Mouse (Mus musculus) hindbrain, embryonic 12.5 days (tissue): ENCODE results near the gene Gm648. TPM values are rescaled to one million over a fixed set of nuclear protein-coding genes. Genes with fewer than 3 reads are reported as not detected.

Experiments used
- microRNA-seq: library from miRNA; unstranded; fragments of <30 nt; microRNA quantifications from one replicate; pipeline ENCODE4, GENCODE M21; 2017
- polyA plus RNA-seq: library from polyadenylated mRNA; unstranded; fragments of >200 nt; fragmentation: Nextera tagmentation; extraction: Ambion mirVana; gene quantifications from 2 replicates; pipeline ENCODE4 v1.2.1, GENCODE M21; 2016

Gene Gm648
- polyA plus RNA-seq, 1 experiment from 2014 or later: not detected

Small RNA genes within 50 kb of the gene (microRNA-seq; reads per million reads assigned to microRNA genes)
- not detected for gene Mir5116

Other genes with a start within 250 kb of the Gm648 start
- 5.9 and 8.4 TPM in 2 replicates for gene Zfp449, start 203.2 kb downstream of the Gm648 start, polyA plus RNA-seq
- gene Smim10l2a, start 175.0 kb downstream of the Gm648 start, polyA plus RNA-seq: 8.5 and 9.5 TPM in 2 replicates
- not detected in 2 replicates for gene Gm2174, start 101.6 kb downstream of the Gm648 start, polyA plus RNA-seq
- gene Ints6l, start 94.7 kb downstream of the Gm648 start, polyA plus RNA-seq: 23.9 and 25.8 TPM in 2 replicates
- gene Gm10477, start 24.9 kb downstream of the Gm648 start, polyA plus RNA-seq: not detected in 2 replicates
- gene Mmgt1, start 48.5 kb upstream of the Gm648 start, polyA plus RNA-seq: 49.1 and 50.2 TPM in 2 replicates
- 35.9 and 38.4 TPM in 2 replicates for gene Slc9a6, start 60.2 kb upstream of the Gm648 start, polyA plus RNA-seq
- 81.7 and 87.1 TPM in 2 replicates for gene Fhl1, start 182.2 kb upstream of the Gm648 start, polyA plus RNA-seq